ENCODE assay signal across 9 mouse cellular contexts in genomic region chr14:40791606-40792005, GRCm38 (mm10).
A peak's percentile ranks its signal among the peaks of the same experiment; 100 is the strongest.
DNase-seq lines count a peak whose midpoint lies in the region; ATAC-seq and TF ChIP-seq lines count a peak whose summit lies in the region.
"Had no signal": no experiment of that assay in that cellular context is flagged by ENCODE, and none has a peak within 500 bp of the region (broad histone marks: within the 10 kb centered on the region; RNA-seq: fewer than 3 reads in every experiment).

No protein-coding gene starts in this region.

- no peaks in the 10 kb centered on the region for H3K4me1 ChIP-seq in embryonic facial prominence, embryonic 14.5 days (ENCODE audit: control insufficient read depth, insufficient read depth, low read length)
- H3K4me1 ChIP-seq in hindbrain, embryonic 16.5 days (ENCODE audit: control insufficient read depth, insufficient read depth, low read depth, low read length), result no peaks in the 10 kb centered on the region
- no peaks in the 10 kb centered on the region for H3K4me1 ChIP-seq in midbrain, postnatal 0 days (ENCODE audit: insufficient read depth, low read length)

- no peak overlapping the region for H3K27ac ChIP-seq in embryonic facial prominence, embryonic 14.5 days (replicated peaks; ENCODE audit: low read depth, low read length)
- H3K27ac ChIP-seq in hindbrain, embryonic 16.5 days (ENCODE audit: low read depth, low read length), result no peak overlapping the region
- no peak overlapping the region for H3K27ac ChIP-seq in left cerebral cortex, adult 2 months
- no peak overlapping the region for H3K27ac ChIP-seq in midbrain, postnatal 0 days (ENCODE audit: low read depth, low read length)

- H3K4me2 ChIP-seq in embryonic facial prominence, embryonic 14.5 days (ENCODE audit: low read depth, low read length), result no peak overlapping the region
- no peak overlapping the region for H3K4me2 ChIP-seq in hindbrain, embryonic 16.5 days (ENCODE audit: low read length)
- no peak overlapping the region for H3K4me2 ChIP-seq in midbrain, postnatal 0 days (ENCODE audit: low read depth, low read length, poor library complexity, severe bottlenecking)

- WGBS in embryonic facial prominence, embryonic 14.5 days, result 50% methylated on average over 1 of the region's 1 CpGs
- 51% methylated on average over 1 of the region's 1 CpGs for WGBS in hindbrain, embryonic 16.5 days
- 50% methylated on average over 1 of the region's 1 CpGs for WGBS in midbrain, postnatal 0 days

- DNase-seq in testis, postnatal 10 days (ENCODE audit: low spot score), result peak; percentile 66
- no peak for DNase-seq in testis, postnatal 14 days (ENCODE audit: low spot score)
- peak; percentile 39 for DNase-seq in adrenal gland, adult 2 months
- peak; percentile 30 for DNase-seq in embryonic facial prominence, embryonic 14.5 days (ENCODE audit: low spot score)
- DNase-seq in left cerebral cortex, adult 2 months (ENCODE audit: extremely low spot score in 1 of 2, low spot score in 2 of 2), result peak; percentile 46 to 71
- peak; percentile 70 for DNase-seq in midbrain, postnatal 0 days (ENCODE audit: low spot score)
- no peak for DNase-seq in MN1 (ENCODE audit: low spot score)

- no peaks in the 10 kb centered on the region for H3K36me3 ChIP-seq in embryonic facial prominence, embryonic 14.5 days (ENCODE audit: control insufficient read depth, insufficient read depth, low read length)
- no peaks in the 10 kb centered on the region for H3K36me3 ChIP-seq in hindbrain, embryonic 16.5 days (ENCODE audit: control insufficient read depth, insufficient read depth, low read length)
- H3K36me3 ChIP-seq in midbrain, postnatal 0 days (ENCODE audit: insufficient read depth, low read length), result no peaks in the 10 kb centered on the region

- no peak for ATAC-seq in embryonic facial prominence, embryonic 14.5 days (ENCODE audit: low read depth)
- ATAC-seq in hindbrain, embryonic 16.5 days, result peak; percentile 65
- peak; percentile 31; the same call in 1 of the 2 replicates for ATAC-seq in midbrain, postnatal 0 days (ENCODE audit: low FRiP score)

- peak; percentile 77 for TF ChIP-seq CTCF in left cerebral cortex, adult 2 months (IDR thresholded peaks at IDR 0.05)
- peak; percentile 76 for TF ChIP-seq CTCF in midbrain, postnatal 0 days (IDR thresholded peaks at IDR 0.05)

- H3K27me3 ChIP-seq in embryonic facial prominence, embryonic 14.5 days (replicated peaks; ENCODE audit: control insufficient read depth, insufficient read depth, low read length), result no peaks in the 10 kb centered on the region
- H3K27me3 ChIP-seq in hindbrain, embryonic 16.5 days (replicated peaks; ENCODE audit: control insufficient read depth, insufficient read depth, low read length), result no peaks in the 10 kb centered on the region
- no peaks in the 10 kb centered on the region for H3K27me3 ChIP-seq in midbrain, postnatal 0 days (ENCODE audit: insufficient read depth, low read length)

- intact Hi-C loops in left cerebral cortex, adult 2 months (cut with DNase I), result loop anchor here (10.0 kb wide), 1 partner anchor 183 kb away; no protein-coding TSS in a partner anchor

- H3K4me3 ChIP-seq in embryonic facial prominence, embryonic 14.5 days (ENCODE audit: low read depth, low read length), result no peak overlapping the region
- no peak overlapping the region for H3K4me3 ChIP-seq in hindbrain, embryonic 16.5 days (ENCODE audit: low read length)
- H3K4me3 ChIP-seq in left cerebral cortex, adult 2 months, result no peak overlapping the region
- no peak overlapping the region for H3K4me3 ChIP-seq in midbrain, postnatal 0 days (ENCODE audit: low read depth, low read length)
- H3K4me3 ChIP-seq: myocyte had no signal

- no peak overlapping the region for H3K9ac ChIP-seq in embryonic facial prominence, embryonic 14.5 days (ENCODE audit: low read depth, low read length)
- H3K9ac ChIP-seq in hindbrain, embryonic 16.5 days (ENCODE audit: low read depth, low read length), result no peak overlapping the region
- H3K9ac ChIP-seq in midbrain, postnatal 0 days (replicated peaks; ENCODE audit: low read length, poor library complexity, severe bottlenecking), result no peak overlapping the region

- H3K9me3 ChIP-seq in embryonic facial prominence, embryonic 14.5 days (ENCODE audit: control insufficient read depth, low read length), result no peaks in the 10 kb centered on the region
- no peaks in the 10 kb centered on the region for H3K9me3 ChIP-seq in hindbrain, embryonic 16.5 days (ENCODE audit: control insufficient read depth, low read length)
- H3K9me3 ChIP-seq in midbrain, postnatal 0 days (ENCODE audit: low read length), result no peaks in the 10 kb centered on the region

Comparison
In these comparisons a context has a peak if more than half of its experiments do, and no peak if none do; other contexts are left out.
1. DNase-seq: peak in testis, postnatal 10 days (single experiment), adrenal gland, adult 2 months (single experiment), embryonic facial prominence, embryonic 14.5 days (single experiment), left cerebral cortex, adult 2 months (2 of 2) and midbrain, postnatal 0 days (single experiment); none in testis, postnatal 14 days (single experiment) and MN1 (single experiment).